Mouse (Mus musculus): ENCODE measurements at regions not wholly inside any gene's neighbourhood (a gene's known extent, or its start where the extent isn't known, plus 50 kb on each side); places are given as distances from the start of the nearest gene placed in this dataset.

GRCm38 (mm10) chr2:51304694-51305093 is 155.8 kb upstream of the Rnd3 start:
- TF ChIP-seq CTCF (IDR thresholded peaks at IDR 0.05; ENCODE audit: borderline replicate concordance, extremely low read depth, insufficient read depth, insufficient read length) (no peak), POLR2A (IDR thresholded peaks at IDR 0.05; ENCODE audit: borderline replicate concordance, extremely low read depth, insufficient read depth, insufficient read length, poor library complexity, severe bottlenecking) (no peak)
